Mouse (Mus musculus) liver, adult 2 months (tissue): ENCODE measurements around the gene Map4k5. TPM values are rescaled to one million over a fixed set of nuclear protein-coding genes. Genes with fewer than 3 reads are reported as not detected.
A peak's percentile ranks its signal among the peaks of the same experiment; 100 is the strongest.

Source experiments
- DNase-seq: peaks from one replicate; pipeline ENCODE4 v3.0.0-alpha.2; 2011; ENCODE audit warnings: low read depth, low spot score; ENCODE audit errors: extremely low read depth
- H3K27ac ChIP-seq: fragments of 200-500 bp; replicated peaks from 2 replicates; pipeline ENCODE4 v1.5.1; 2012; ENCODE audit warnings: low read depth, mild to moderate bottlenecking, control low read depth, inconsistent platforms, low read length; ENCODE audit not compliant: insufficient read depth
- H3K27me3 ChIP-seq: fragments of 200-500 bp; 2 replicates; pipeline ENCODE4 v1.6.1; 2012; ENCODE audit warnings: mild to moderate bottlenecking, moderate library complexity, low read length, inconsistent platforms; ENCODE audit not compliant: control insufficient read depth, insufficient read depth
- H3K36me3 ChIP-seq: fragments of 200-500 bp; 2 replicates; pipeline ENCODE4 v1.6.1; 2012; ENCODE audit warnings: low read length, inconsistent platforms; ENCODE audit not compliant: control insufficient read depth, insufficient read depth
- H3K4me1 ChIP-seq: fragments of 200-500 bp; 2 replicates; pipeline ENCODE4 v1.6.1; 2011; ENCODE audit warnings: low read length; ENCODE audit not compliant: control insufficient read depth, insufficient read depth
- H3K4me3 ChIP-seq: fragments of 200-500 bp; 2 replicates; pipeline ENCODE4 v1.5.1; 2011; ENCODE audit warnings: low read depth, mild to moderate bottlenecking, control low read depth, low read length, moderate library complexity; ENCODE audit not compliant: insufficient read depth
- H3K79me2 ChIP-seq: fragments of 200-500 bp; 2 replicates; pipeline ENCODE4 v1.6.1; 2012; ENCODE audit warnings: inconsistent platforms, mild to moderate bottlenecking, low read length, moderate library complexity; ENCODE audit not compliant: control insufficient read depth, insufficient read depth
- H3K9ac ChIP-seq: fragments of 200-500 bp; 2 replicates; pipeline ENCODE4 v1.6.1; 2012; ENCODE audit warnings: low read depth, mild to moderate bottlenecking, control low read depth, inconsistent platforms, low read length
- CTCF ChIP-seq: fragments of 200-500 bp; IDR thresholded peaks from 2 replicates; pipeline ENCODE4 v1.5.1; 2011; ENCODE audit warnings: low read depth, low read length, control low read depth
- POLR2A ChIP-seq: fragments of 200-500 bp; IDR thresholded peaks from 2 replicates; pipeline ENCODE4 v1.6.1; 2011; ENCODE audit warnings: low read length, control low read depth; ENCODE audit not compliant: insufficient read depth; ENCODE audit errors: extremely low read depth
- WGBS: fragments of 180-500 bp; shearing (Covaris S2); methylation state at CpG from one replicate; pipeline ENCODE4 v1.1.7; 2018; 5-methylcytosine and 5-hydroxymethylcytosine counted together
- polyA plus RNA-seq: library from polyadenylated mRNA; depleted of rRNA; stranded (reverse); fragments of >200 nt; gene quantifications from 2 replicates; pipeline ENCODE4 v1.2.3, GENCODE M21; 2012
- total RNA-seq: library from RNA; depleted of rRNA; stranded (reverse); fragments of >200 nt; gene quantifications from 2 replicates; pipeline ENCODE4 v1.2.3, GENCODE M21; 2014

Gene Map4k5
- total and polyA plus RNA-seq, 2 experiments = 3.6 to 15.6 TPM

- TF ChIP-seq POLR2A = no peak
- no peak for TF ChIP-seq CTCF
- Histone ChIP-seq H3K79me2 (no peaks in the 10 kb centered on the region), H3K9ac (no peak overlapping the region), H3K27me3 (no peaks in the 10 kb centered on the region), H3K4me3 (no peak overlapping the region), H3K4me1 (peaks cover 5% of the 10 kb centered on the region; the same call in 1 of the 2 replicates), H3K27ac (no peak overlapping the region), H3K36me3 (no peaks in the 10 kb centered on the region)
- peak; percentile 83 for DNase-seq
- 62% methylated on average over 10 of the region's 10 CpGs for WGBS
These were observed 126.7 kb downstream of the Map4k5 start for GRCm38 (mm10) chr12:69766185-69766904.

- H3K4me1 ChIP-seq = peaks cover 5% of the 10 kb centered on the region; the same call in 1 of the 2 replicates
- 84% methylated on average over 9 of the region's 9 CpGs for WGBS
- H3K27me3 ChIP-seq = no peaks in the 10 kb centered on the region
- no peak overlapping the region for H3K9ac ChIP-seq
- H3K4me3 ChIP-seq = no peak overlapping the region
- no peaks in the 10 kb centered on the region for H3K36me3 ChIP-seq
- no peak overlapping the region for H3K27ac ChIP-seq
- DNase-seq = no peak
- H3K79me2 ChIP-seq = no peaks in the 10 kb centered on the region
- no peak for TF ChIP-seq CTCF
- no peak for TF ChIP-seq POLR2A
These were observed 127.5 kb downstream of the Map4k5 start for GRCm38 (mm10) chr12:69765543-69765942.

GRCm38 (mm10) chr12:69761603-69762002, 131.4 kb downstream of the Map4k5 start:
- H3K4me3 ChIP-seq = no peak overlapping the region
- no peak overlapping the region for H3K27ac ChIP-seq
- H3K27me3 ChIP-seq = no peaks in the 10 kb centered on the region
- H3K4me1 ChIP-seq = peaks cover 12% of the 10 kb centered on the region
- no peaks in the 10 kb centered on the region for H3K36me3 ChIP-seq
- no peak for DNase-seq
- no peak for TF ChIP-seq CTCF
- TF ChIP-seq POLR2A = no peak
- H3K79me2 ChIP-seq = no peaks in the 10 kb centered on the region
- 81% methylated on average over 2 of the region's 2 CpGs for WGBS
- H3K9ac ChIP-seq = no peak overlapping the region

- 83% methylated on average over 20 of the region's 20 CpGs for WGBS
- H3K36me3 ChIP-seq = no peaks in the 10 kb centered on the region
- no peaks in the 10 kb centered on the region for H3K79me2 ChIP-seq
- no peak overlapping the region for H3K9ac ChIP-seq
- peaks cover 12% of the 10 kb centered on the region for H3K4me1 ChIP-seq
- TF ChIP-seq CTCF = no peak
- TF ChIP-seq POLR2A = no peak
- H3K27me3 ChIP-seq = no peaks in the 10 kb centered on the region
- H3K27ac ChIP-seq = no peak overlapping the region
- no peak overlapping the region for H3K4me3 ChIP-seq
- DNase-seq = no peak
These were observed 132.1 kb downstream of the Map4k5 start for GRCm38 (mm10) chr12:69760743-69761406.

DNA sequence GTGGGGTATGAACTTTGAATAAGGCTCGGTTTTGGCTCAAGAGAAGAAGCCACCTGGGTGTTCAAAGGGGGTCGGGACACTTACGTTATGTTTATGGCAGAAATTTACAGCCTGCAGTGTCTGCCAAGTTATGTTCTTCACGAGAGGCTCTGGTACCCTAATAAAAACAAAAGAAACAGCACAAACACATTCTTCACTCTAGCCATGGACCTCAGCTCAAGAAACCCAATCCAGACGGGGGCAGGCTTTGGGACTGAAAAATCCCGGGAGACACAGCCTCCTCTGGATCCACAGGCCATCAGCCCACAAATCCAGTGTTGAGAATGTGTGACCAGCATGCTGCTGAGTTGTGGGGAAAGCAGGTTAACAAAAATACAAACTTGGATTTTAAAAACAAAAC, 133.0 kb downstream of the Map4k5 start:
- H3K36me3 ChIP-seq = no peaks in the 10 kb centered on the region
- H3K79me2 ChIP-seq = no peaks in the 10 kb centered on the region
- H3K4me3 ChIP-seq = no peak overlapping the region
- H3K4me1 ChIP-seq = peaks cover 12% of the 10 kb centered on the region
- no peak for DNase-seq
- H3K27me3 ChIP-seq = no peaks in the 10 kb centered on the region
- no peak overlapping the region for H3K27ac ChIP-seq
- WGBS = 87% methylated on average over 6 of the region's 6 CpGs
- no peak for TF ChIP-seq CTCF
- TF ChIP-seq POLR2A = no peak
- no peak overlapping the region for H3K9ac ChIP-seq
